Mouse (Mus musculus): ENCODE measurements around the gene Elmod1. TPM values are rescaled to one million over a fixed set of nuclear protein-coding genes. Genes with fewer than 3 reads are reported as not detected.

The Elmod1 gene
- polyA plus RNA-seq, 1 experiment from 2014 or later, result 19.4 TPM

GRCm38 (mm10) chr9:53930906-53931305 is 44.2 kb downstream of the Elmod1 start:
- Histone ChIP-seq H3K4me2 (ENCODE audit: low read length) (no peak overlapping the region), H3K27ac (ENCODE audit: low read length) (peak overlapping the region; percentile 65), H3K9me3 (replicated peaks; ENCODE audit: control insufficient read depth, low read length, poor library complexity, severe bottlenecking) (no peaks in the 10 kb centered on the region), H3K9ac (ENCODE audit: low read depth, low read length) (no peak overlapping the region), H3K4me1 (ENCODE audit: control insufficient read depth, insufficient read depth, low read length) (peaks cover 4% of the 10 kb centered on the region; the same call in 1 of the 2 replicates), H3K27me3 (ENCODE audit: control insufficient read depth, insufficient read depth, low read depth, low read length) (no peaks in the 10 kb centered on the region), H3K4me3 (ENCODE audit: low read depth, low read length) (no peak overlapping the region), H3K36me3 (ENCODE audit: control insufficient read depth, insufficient read depth, low read length) (no peaks in the 10 kb centered on the region; the same call in none of the 2 replicates)
- ATAC-seq, result peak; percentile 58
- 39% methylated on average over 7 of the region's 7 CpGs for WGBS

- Histone ChIP-seq H3K4me3 (ENCODE audit: low read depth, low read length) (no peak overlapping the region), H3K27ac (ENCODE audit: low read length) (no peak overlapping the region), H3K4me2 (ENCODE audit: low read length) (no peak overlapping the region), H3K4me1 (ENCODE audit: control insufficient read depth, insufficient read depth, low read length) (peaks cover 3% of the 10 kb centered on the region; the same call in 1 of the 2 replicates), H3K9ac (ENCODE audit: low read depth, low read length) (no peak overlapping the region), H3K36me3 (ENCODE audit: control insufficient read depth, insufficient read depth, low read length) (peaks cover 21% of the 10 kb centered on the region), H3K9me3 (replicated peaks; ENCODE audit: control insufficient read depth, low read length, poor library complexity, severe bottlenecking) (no peaks in the 10 kb centered on the region), H3K27me3 (ENCODE audit: control insufficient read depth, insufficient read depth, low read depth, low read length) (no peaks in the 10 kb centered on the region)
- WGBS, result 100% methylated on average over 1 of the region's 1 CpGs
- ATAC-seq, result no peak
These were observed 54.0 kb downstream of the Elmod1 start for GRCm38 (mm10) chr9:53921061-53921460.

DNA sequence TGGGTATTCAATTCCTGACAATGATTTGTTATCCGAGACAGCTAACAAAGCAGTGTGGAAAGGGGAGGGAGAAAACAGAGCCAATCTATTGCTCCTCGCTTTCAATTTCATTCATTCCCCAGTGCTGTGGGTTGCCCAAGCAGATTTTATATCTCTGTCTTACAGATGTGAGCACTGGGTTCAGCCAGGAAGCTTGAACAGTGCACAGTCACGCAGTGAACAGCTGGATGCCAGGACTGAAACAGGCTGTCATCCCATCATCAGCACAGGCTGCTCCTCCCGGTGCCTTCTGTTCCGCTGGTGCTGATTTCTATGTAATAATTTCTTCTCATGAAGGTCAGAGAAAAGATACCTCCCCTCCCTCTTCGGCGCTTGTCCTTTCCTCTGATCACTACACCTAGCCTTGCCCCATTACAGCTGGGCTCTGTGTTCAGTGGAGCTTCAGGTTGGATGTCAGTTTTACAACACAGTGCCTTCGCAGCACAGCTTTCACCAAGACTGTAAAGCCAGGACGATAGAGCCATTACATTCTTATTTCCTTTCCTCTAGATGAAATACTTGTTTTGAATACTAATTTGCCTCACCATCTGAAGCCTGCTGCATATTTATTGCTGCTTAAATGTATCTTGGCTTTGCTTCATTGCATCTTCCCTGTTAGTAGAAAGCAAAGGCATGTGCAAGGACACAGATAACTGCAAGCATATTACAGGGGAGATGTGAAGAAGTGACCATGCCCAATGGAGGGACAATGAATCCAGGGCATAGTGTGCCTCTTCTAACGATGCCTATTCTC is 59.0 kb downstream of the Elmod1 start:
- H3K4me3 ChIP-seq (ENCODE audit: low read depth, low read length), result no peak overlapping the region
- H3K36me3 ChIP-seq (ENCODE audit: control insufficient read depth, insufficient read depth, low read length), result peaks cover 17% of the 10 kb centered on the region
- WGBS, result 44% methylated on average over 10 of the region's 10 CpGs
- H3K4me2 ChIP-seq (ENCODE audit: low read length), result no peak overlapping the region
- peak; percentile 85 for ATAC-seq
- no peaks in the 10 kb centered on the region for H3K27me3 ChIP-seq (ENCODE audit: control insufficient read depth, insufficient read depth, low read depth, low read length)
- peak overlapping the region; percentile 81 for H3K27ac ChIP-seq (ENCODE audit: low read length)
- H3K9me3 ChIP-seq (replicated peaks; ENCODE audit: control insufficient read depth, low read length, poor library complexity, severe bottlenecking), result no peaks in the 10 kb centered on the region
- peaks cover 11% of the 10 kb centered on the region for H3K4me1 ChIP-seq (ENCODE audit: control insufficient read depth, insufficient read depth, low read length)
- H3K9ac ChIP-seq (ENCODE audit: low read depth, low read length), result peak overlapping the region; percentile 10; the same call in 1 of the 2 replicates

DNA sequence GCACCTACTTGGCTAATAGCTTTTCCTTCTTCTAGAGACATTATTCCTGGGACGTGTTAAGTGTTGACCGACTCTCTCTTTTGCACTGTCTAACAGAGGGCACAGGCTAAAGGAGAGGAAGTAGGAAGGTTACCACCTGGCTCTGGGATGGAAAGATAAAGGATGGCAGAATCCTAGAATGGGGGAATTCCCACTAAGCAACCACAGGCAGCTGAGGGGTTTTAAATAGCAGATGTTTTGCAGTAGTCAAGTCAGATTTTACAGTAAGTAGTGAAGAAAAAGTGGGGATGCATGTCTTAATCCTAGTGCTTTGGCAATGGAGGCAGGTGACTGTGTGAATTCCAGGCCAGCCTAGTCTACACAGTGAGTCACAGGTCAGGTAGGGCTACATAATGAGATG is 64.3 kb downstream of the Elmod1 start:
- 0 out of 2 replicates have a peak overlapping the region, but pooled peaks have one; percentile 20 for H3K27ac ChIP-seq (ENCODE audit: low read length)
- no peak overlapping the region for H3K4me3 ChIP-seq (ENCODE audit: low read depth, low read length)

DNA sequence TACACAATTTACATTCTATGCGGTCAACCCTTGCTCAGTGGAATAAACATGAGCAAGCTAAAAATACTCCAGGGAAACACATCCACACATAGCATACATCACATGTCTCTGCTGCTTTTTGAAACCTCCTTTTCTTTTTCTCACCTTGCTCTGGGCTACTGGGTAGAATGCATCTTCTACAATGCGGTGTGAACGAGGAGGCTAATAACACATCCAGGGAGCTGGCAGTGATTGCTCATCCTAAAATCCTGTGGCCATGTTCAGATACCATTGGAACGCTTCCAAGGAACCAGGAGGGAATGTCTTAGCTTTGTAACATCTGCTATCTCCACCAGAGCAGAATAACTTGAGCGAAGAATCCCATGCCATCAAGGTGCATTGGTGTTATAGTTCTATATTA is 64.8 kb downstream of the Elmod1 start:
- H3K36me3 ChIP-seq (ENCODE audit: control insufficient read depth, insufficient read depth, low read length), result no peaks in the 10 kb centered on the region
- H3K4me2 ChIP-seq (ENCODE audit: low read length), result no peak overlapping the region
- 80% methylated on average over 5 of the region's 5 CpGs for WGBS
- 0 out of 2 replicates have a peak, but pooled peaks have one; percentile 39 for ATAC-seq
- no peaks in the 10 kb centered on the region for H3K9me3 ChIP-seq (replicated peaks; ENCODE audit: control insufficient read depth, low read length, poor library complexity, severe bottlenecking)
- H3K4me3 ChIP-seq (ENCODE audit: low read depth, low read length), result no peak overlapping the region
- peaks cover 5% of the 10 kb centered on the region for H3K4me1 ChIP-seq (ENCODE audit: control insufficient read depth, insufficient read depth, low read length)
- H3K27me3 ChIP-seq (ENCODE audit: control insufficient read depth, insufficient read depth, low read depth, low read length), result no peaks in the 10 kb centered on the region
- H3K9ac ChIP-seq (ENCODE audit: low read depth, low read length), result no peak overlapping the region
- peak overlapping the region; percentile 20; the same call in 1 of the 2 replicates for H3K27ac ChIP-seq (ENCODE audit: low read length)

More for the DNA sequence above, 64.3 kb downstream of the Elmod1 start:
- Histone ChIP-seq H3K4me1 (ENCODE audit: control insufficient read depth, insufficient read depth, low read length) (peaks cover 10% of the 10 kb centered on the region), H3K9me3 (replicated peaks; ENCODE audit: control insufficient read depth, low read length, poor library complexity, severe bottlenecking) (no peaks in the 10 kb centered on the region), H3K9ac (ENCODE audit: low read depth, low read length) (no peak overlapping the region), H3K4me2 (ENCODE audit: low read length) (no peak overlapping the region), H3K27me3 (ENCODE audit: control insufficient read depth, insufficient read depth, low read depth, low read length) (no peaks in the 10 kb centered on the region), H3K36me3 (ENCODE audit: control insufficient read depth, insufficient read depth, low read length) (no peaks in the 10 kb centered on the region)
- ATAC-seq, result no peak
- WGBS, result 94% methylated on average over 2 of the region's 2 CpGs

DNA sequence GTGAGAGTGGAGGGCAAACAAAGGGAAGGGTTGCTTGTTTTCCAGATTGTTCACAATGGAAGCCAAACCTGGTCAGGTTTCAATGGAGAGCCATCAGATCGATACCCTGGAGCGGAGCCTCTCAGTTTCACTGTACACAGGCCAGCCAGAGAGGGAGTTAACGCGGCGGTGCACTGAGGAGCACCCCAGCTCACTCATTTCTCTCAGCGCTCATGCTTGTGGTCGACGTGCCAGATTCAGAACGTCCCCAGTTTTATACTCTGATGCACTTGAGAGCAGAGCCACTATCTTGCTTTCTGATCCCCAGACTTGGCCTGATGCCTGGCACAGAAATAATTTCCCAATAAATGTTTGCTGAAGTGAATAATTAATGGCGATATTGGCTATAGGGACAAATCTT is 68.3 kb downstream of the Elmod1 start:
- Histone ChIP-seq H3K27me3 (ENCODE audit: control insufficient read depth, insufficient read depth, low read depth, low read length) (no peaks in the 10 kb centered on the region), H3K4me3 (ENCODE audit: low read depth, low read length) (no peak overlapping the region), H3K36me3 (ENCODE audit: control insufficient read depth, insufficient read depth, low read length) (no peaks in the 10 kb centered on the region), H3K9ac (ENCODE audit: low read depth, low read length) (no peak overlapping the region), H3K9me3 (replicated peaks; ENCODE audit: control insufficient read depth, low read length, poor library complexity, severe bottlenecking) (no peaks in the 10 kb centered on the region), H3K4me1 (ENCODE audit: control insufficient read depth, insufficient read depth, low read length) (peaks cover 4% of the 10 kb centered on the region; the same call in 1 of the 2 replicates), H3K4me2 (ENCODE audit: low read length) (no peak overlapping the region), H3K27ac (ENCODE audit: low read length) (no peak overlapping the region)
- ATAC-seq, result no peak
- 78% methylated on average over 10 of the region's 10 CpGs for WGBS

DNA sequence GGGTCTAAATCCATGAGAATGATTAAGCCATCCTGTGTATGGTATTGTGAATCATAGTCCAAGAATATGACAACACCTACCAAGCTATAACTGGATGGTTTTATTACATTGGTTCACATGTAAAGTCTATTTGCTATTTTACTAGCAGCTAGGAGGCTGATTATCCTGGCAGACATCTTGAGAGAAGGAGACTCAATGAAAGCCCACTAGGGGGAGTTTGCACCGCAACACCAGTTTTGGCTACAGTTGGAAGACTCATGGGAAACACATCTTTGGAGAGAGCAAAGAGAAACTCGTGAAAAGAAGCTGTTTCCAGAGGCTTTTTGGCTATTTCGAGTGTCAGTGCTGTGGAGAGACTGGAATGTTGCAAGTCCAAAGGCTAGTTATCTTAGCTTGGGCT is 69.7 kb downstream of the Elmod1 start:
- Histone ChIP-seq H3K4me1 (ENCODE audit: control insufficient read depth, insufficient read depth, low read length) (peaks cover 2% of the 10 kb centered on the region; the same call in 1 of the 2 replicates), H3K4me2 (ENCODE audit: low read length) (no peak overlapping the region), H3K36me3 (ENCODE audit: control insufficient read depth, insufficient read depth, low read length) (no peaks in the 10 kb centered on the region), H3K27ac (ENCODE audit: low read length) (no peak overlapping the region), H3K9ac (ENCODE audit: low read depth, low read length) (no peak overlapping the region), H3K9me3 (replicated peaks; ENCODE audit: control insufficient read depth, low read length, poor library complexity, severe bottlenecking) (no peaks in the 10 kb centered on the region), H3K27me3 (ENCODE audit: control insufficient read depth, insufficient read depth, low read depth, low read length) (no peaks in the 10 kb centered on the region), H3K4me3 (ENCODE audit: low read depth, low read length) (no peak overlapping the region)
- 48% methylated on average over 3 of the region's 3 CpGs for WGBS
- no peak for ATAC-seq

DNA sequence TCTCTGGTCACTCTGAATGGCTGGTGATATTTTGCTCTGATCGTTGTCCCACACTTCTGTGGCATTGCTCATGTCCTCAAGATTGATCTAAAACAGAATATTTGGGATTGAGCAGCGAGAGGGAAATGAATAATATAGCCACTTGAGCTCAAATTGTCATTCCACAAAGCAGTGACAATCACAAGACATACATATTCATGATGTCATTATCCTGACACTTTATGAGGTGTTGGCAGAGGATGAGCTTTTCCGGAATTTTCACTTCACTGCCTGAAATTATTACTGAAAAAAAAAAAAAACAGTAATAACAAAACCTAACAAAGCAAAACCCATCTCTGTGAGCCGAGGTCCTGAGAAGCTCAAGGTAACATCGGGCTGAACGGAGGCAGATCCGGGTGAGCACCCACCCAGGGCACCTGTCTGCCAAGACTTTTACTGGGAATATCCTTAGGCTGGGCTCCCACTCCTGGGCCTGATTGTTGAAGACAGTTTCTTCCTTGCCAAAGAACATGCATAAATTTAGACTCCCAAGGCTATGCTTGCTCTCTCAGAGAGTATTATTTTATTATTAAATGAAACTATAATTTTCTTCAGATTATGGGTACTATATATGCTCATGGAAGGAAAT is 71.8 kb downstream of the Elmod1 start:
- Histone ChIP-seq H3K9me3 (replicated peaks; ENCODE audit: control insufficient read depth, low read length, poor library complexity, severe bottlenecking) (no peaks in the 10 kb centered on the region), H3K27me3 (ENCODE audit: control insufficient read depth, insufficient read depth, low read depth, low read length) (no peaks in the 10 kb centered on the region), H3K4me2 (ENCODE audit: low read length) (no peak overlapping the region), H3K4me1 (ENCODE audit: control insufficient read depth, insufficient read depth, low read length) (no peaks in the 10 kb centered on the region), H3K36me3 (ENCODE audit: control insufficient read depth, insufficient read depth, low read length) (no peaks in the 10 kb centered on the region), H3K9ac (ENCODE audit: low read depth, low read length) (no peak overlapping the region), H3K4me3 (ENCODE audit: low read depth, low read length) (no peak overlapping the region), H3K27ac (ENCODE audit: low read length) (no peak overlapping the region)
- no peak for ATAC-seq
- 73% methylated on average over 7 of the region's 7 CpGs for WGBS

DNA sequence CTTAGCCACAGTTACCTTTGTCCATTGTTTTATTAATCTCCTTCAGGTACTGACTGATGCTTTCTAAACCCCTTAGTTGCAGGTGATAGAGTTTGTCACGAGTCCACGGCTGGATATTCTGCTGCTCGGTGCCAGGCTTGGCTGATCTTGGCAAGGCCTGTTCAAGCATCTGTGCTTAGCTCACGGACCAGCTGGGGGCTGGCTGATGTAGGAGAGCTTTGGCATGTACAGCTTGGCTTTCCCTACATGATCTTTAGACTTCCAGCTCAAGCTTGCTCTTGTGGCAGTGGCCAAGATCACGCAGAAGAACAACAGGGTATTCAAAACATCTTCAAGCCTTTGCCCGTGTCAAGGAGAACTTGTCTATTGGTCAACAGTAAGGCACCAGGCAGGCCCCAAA is 75.3 kb downstream of the Elmod1 start:
- ATAC-seq, result no peak
- no peak overlapping the region for H3K27ac ChIP-seq (ENCODE audit: low read length)

More for the DNA sequence above, 75.3 kb downstream of the Elmod1 start:
- WGBS, result 85% methylated on average over 6 of the region's 6 CpGs
- Histone ChIP-seq H3K9me3 (replicated peaks; ENCODE audit: control insufficient read depth, low read length, poor library complexity, severe bottlenecking) (no peaks in the 10 kb centered on the region), H3K4me2 (ENCODE audit: low read length) (no peak overlapping the region), H3K4me1 (ENCODE audit: control insufficient read depth, insufficient read depth, low read length) (no peaks in the 10 kb centered on the region), H3K9ac (ENCODE audit: low read depth, low read length) (no peak overlapping the region), H3K4me3 (ENCODE audit: low read depth, low read length) (no peak overlapping the region), H3K27me3 (ENCODE audit: control insufficient read depth, insufficient read depth, low read depth, low read length) (no peaks in the 10 kb centered on the region), H3K36me3 (ENCODE audit: control insufficient read depth, insufficient read depth, low read length) (no peaks in the 10 kb centered on the region)

All from midbrain, embryonic 16.5 days (tissue).